Mouse (Mus musculus) kidney, adult 8-10 months (tissue): ENCODE results near the gene C87436.

Experiments
- DNase-seq, 2 experiments: peaks; one replicate each; pipeline ENCODE4 v3.0.0; 2022

The C87436 gene

DNA sequence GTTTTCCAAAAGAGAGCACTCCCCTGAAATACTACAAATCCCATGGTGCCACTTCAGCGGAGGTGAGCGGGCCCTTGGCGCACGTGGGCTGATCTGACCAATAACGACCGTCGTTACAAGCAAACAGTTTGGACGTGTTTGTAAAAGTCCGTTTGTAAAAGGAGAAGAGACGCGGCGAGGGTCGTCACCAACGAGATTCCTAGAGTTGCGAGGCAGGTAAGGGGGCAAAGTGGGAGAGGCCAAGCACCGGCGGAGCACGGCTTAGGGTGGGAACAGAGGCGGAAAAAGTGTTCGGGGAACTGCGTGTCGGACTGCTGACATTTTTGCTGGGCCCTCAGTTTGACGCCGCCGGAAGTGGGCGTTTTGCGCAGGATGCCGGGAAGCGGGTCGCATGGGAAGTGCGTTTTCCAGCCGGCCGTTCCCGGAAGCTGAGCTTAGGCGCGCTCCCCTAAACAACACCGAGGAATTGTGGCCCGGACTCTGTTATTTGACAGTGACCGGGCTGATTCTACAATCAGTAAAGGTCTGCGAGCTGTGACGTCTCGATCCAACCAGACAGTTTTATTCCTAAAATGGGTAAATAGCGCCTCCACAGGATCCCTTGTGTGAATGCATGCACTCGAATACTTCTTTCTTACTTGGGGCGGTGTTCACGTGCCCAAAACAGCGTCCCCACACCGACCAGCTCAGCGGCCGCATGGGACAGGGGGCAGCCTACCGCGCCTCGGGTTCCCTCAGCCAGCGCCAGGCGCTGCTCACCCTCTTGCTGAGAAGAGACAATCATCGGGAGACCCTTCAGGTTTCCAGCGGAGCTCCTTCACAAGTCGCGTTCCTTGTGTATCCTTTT lies at the start of gene C87436:
Gene C87436, plus strand, starts transcription at position 103 of the 847 bp plus-strand sequence.
- peak; percentile 94 to 95 for DNase-seq

- peak in 1 of 2 experiments; percentile 40 for DNase-seq
Measured at GRCm38 (mm10) chr6:86388461-86388860, 49.7 kb upstream of the C87436 start.

- DNase-seq, result no peak
Measured at GRCm38 (mm10) chr6:86391326-86391725, 46.8 kb upstream of the C87436 start.

- DNase-seq, result no peak
Measured at GRCm38 (mm10) chr6:86393187-86393586, 45.0 kb upstream of the C87436 start.

DNA sequence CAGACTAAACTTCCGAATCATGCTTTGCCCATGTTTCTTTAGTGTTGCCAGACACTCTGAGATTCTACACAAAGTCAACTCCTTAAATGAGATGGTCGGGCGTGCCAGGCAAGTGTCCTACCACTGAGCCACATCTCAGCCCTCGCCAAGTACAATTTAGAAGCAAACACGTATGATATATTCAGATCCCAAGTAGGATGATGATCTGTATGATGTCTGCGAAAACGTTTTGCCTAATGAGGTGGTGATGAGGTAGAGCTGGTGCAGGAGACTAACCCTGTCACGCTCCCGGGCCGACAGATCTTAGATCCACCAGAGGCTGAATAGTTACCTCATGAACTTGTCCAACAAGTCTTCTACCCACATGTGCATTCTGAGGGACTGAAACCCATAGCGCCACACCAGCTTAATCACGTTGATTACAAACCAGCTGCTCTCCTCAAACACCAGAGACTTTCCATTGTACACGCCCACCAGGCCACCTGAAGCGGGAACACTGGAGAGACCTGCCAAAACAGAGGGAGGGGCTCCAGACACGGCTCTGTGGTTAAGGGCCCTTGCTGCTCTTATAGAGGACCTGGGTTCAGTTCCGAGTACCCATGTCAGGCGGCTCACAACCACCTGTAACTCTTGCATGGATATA lies 44.0 kb upstream of the C87436 start:
- no peak for DNase-seq

DNA sequence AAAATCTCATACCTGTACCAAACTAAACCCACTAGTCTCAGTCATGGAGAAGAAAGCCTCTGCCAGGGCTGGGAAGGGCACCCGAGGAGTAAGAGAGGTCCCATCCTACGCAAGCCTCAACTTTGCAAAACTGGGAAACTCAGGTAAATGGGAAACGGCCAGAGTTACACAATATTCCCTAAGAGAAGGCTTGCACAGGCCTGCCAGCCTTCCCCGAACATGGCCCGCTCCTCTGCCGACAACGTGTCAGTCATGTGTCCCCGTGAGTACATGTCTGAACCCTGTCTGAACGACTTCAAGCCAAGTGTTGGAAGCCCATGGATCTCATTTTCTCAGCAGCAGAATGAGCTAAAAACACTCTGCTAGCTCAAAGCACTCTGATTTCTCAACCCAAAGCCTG lies 43.2 kb upstream of the C87436 start:
- DNase-seq, result no peak

GRCm38 (mm10) chr6:86395969-86396368 lies 42.2 kb upstream of the C87436 start:
- no peak for DNase-seq

GRCm38 (mm10) chr6:86396581-86397256 lies 41.5 kb upstream of the C87436 start, which contains the start of gene Pcyox1:
Gene Pcyox1 (minus strand): TSS chr6:86397154.
- peak; percentile 86 to 89 for DNase-seq

DNA sequence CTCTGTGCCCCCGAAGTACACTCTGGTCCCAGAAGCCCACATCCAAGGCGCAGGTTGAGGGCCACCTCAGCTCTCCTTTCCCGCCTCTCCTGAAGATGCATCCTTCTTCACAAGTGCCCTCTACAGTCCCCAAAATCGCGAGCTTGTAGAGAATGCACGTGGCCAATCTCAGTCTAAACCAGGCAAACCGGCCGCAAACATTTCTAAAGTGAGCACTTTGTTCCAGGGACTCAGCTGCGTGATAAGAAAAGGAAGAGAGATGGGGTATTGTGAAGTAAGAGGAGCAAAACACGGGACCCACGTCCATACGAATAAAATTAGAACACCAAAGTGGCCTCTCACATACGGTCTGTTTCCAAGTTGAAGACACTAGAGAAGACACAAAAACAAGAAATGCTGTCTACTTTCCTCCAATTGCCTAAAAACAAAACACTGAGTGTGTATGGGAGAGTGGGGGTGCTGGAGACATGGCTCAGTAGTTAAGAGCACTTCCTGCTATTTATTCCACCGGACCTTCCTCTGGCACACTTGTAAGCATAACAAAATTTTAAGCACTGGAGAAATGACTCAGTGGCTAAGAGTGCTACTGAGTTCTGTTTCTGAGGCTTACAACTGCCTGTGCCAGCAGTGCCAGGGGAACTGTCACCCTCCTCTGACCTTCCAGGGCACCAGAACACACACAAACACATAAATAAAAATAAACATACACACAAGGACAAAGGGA lies 40.8 kb upstream of the C87436 start:
- no peak for DNase-seq

GRCm38 (mm10) chr6:86398986-86399385 lies 39.2 kb upstream of the C87436 start:
- DNase-seq, result no peak

- no peak for DNase-seq
Measured at GRCm38 (mm10) chr6:86399995-86400394, 38.2 kb upstream of the C87436 start.

DNA sequence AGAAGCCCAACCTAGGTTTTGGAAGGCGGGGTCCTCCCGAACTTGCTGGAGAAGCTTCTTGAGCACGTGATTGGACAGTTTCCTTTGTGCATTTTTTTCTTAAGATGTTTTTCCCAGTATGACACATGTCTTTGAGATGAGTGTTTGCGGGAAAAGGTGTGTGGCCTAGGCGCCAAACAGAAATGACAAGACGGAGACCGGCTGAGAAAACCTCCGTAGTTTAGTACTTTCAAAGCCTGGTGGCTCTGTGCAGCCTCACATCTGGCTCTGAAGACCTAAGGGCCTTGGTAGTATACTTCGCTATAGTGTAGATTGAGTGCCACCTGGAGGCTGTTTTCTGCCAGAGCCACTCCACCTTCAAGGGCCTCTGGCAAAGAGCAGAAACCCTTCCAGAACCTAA lies 37.2 kb upstream of the C87436 start:
- peak; percentile 86 to 92 for DNase-seq

GRCm38 (mm10) chr6:86402681-86403607 lies 35.2 kb upstream of the C87436 start:
- no peak for DNase-seq

DNA sequence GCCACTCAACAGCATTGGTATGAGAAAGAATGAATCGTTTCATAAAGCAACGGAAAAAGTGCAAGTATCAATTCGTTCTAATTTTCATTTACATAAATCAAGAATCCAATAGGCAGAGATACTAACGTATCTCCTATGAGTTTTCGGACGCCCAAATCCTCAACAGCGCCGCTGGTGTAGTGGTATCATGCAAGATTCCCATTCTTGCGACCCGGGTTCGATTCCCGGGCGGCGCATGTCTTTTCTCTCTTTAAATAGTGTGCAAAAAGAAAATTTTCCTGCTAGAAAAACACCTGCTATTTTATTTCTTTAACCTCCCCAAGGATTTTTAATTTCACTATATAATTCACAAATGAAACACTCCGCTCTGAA lies 34.5 kb upstream of the C87436 start:
- DNase-seq, result peak in 1 of 2 experiments; percentile 94

- peak; percentile 96 to 98 for DNase-seq
Measured at GRCm38 (mm10) chr6:86404100-86404861, 33.9 kb upstream of the C87436 start, which contains the start of gene Tia1. Gene Tia1 (plus strand): TSS chr6:86404219.

GRCm38 (mm10) chr6:86404996-86405395 lies 33.2 kb upstream of the C87436 start:
- DNase-seq, result no peak

DNA sequence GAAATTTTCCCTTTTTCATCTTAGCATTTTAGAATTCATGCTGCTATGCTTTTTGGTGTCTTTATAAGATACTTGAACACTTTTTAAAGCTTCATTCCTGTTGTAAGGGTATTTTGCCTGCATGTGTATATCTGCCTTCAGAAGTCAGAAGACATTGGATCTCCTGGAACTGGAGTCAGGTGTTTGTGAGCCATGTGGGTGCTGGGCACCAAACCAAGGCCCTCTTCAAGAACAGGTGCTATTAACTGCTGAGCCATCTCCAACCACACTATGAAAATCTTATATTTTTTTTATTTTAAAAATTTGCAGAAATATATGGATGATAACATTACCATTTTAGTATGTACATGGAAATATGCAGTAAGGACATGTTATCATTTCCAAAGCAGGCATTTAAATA lies 31.9 kb upstream of the C87436 start:
- no peak for DNase-seq

DNA sequence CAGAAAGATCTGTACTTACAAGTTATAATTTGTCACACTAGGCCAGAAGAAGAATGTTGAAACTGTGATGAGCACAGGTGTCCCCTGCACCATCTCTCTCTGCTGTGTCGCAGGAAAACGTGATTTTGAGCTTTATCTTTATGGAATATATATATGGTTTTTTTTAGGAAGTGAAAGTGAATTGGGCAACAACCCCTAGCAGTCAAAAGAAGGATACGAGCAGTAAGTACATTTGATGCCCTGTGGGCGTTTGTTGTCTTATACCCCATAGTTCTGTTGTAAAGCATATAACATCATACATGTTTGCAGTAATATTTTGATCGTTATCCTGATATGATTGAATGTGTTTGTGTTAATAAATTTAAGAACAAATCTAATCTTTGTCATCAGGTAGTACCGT lies 19.5 kb upstream of the C87436 start:
- DNase-seq, result no peak

- no peak for DNase-seq
Measured at GRCm38 (mm10) chr6:86419239-86419638, 18.9 kb upstream of the C87436 start.

DNA sequence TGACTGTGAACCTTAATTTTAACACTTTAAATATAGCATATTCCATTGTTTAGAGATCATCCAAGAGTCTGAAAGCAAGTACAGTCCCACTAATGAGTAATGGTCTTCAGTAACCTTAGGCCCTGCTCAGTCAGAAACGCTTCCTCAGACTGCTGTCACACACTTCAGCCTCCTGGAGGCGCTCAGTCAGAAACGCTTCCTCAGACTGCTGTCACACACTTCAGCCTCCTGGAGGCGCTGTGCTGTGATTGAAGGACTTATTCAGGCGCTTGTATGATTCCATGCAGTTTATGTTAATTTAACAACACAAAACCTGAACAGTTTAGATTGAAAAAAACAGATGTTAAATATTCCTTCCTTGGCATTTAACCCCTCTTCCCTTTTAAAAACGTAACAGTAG lies 17.7 kb upstream of the C87436 start:
- no peak for DNase-seq

DNA sequence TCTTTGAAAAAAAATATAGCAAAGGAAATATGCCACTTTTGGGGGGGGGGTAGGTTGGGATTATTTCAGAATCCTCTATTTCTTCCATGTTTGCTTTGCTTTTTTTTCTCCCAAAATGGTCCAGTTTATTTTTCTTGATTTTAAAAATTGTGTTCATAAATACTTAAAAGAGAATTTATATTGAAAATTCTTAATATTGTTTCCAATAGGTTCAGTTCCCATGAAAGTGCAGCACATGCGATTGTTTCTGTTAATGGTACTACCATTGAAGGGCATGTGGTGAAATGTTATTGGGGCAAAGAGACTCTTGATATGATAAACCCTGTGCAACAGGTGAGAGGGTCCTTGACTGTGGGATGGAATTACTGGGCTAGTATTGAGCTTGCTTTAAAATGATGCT lies 11.8 kb upstream of the C87436 start, which contains the start of gene Gm44790:
Gene Gm44790, plus strand, starts transcription at position 301 of the 400 bp plus-strand sequence.
- no peak for DNase-seq
